In genomic region chr16:5306588-5307248, GRCm38 (mm10) we compare ENCODE assay signal across 8 mouse cellular contexts. TPM values are rescaled to one million over a fixed set of nuclear protein-coding genes. Genes with fewer than 3 reads are reported as not detected.
DNase-seq lines count a peak whose midpoint lies in the region; ATAC-seq lines count a peak whose summit lies in the region.

No protein-coding gene starts in this region.

- peak overlapping the region; percentile 49 for H3K9ac ChIP-seq in intestine, embryonic 15.5 days

- no peaks in the 10 kb centered on the region for H3K36me3 ChIP-seq in intestine, embryonic 15.5 days

- 2% methylated on average over 36 of the region's 36 CpGs for WGBS in intestine, embryonic 15.5 days

- peak; percentile 97 to 98 for DNase-seq in adrenal gland, adult 18-20 months (ENCODE audit: low spot score in 2 of 2)
- DNase-seq in embryo, embryonic 11 days, result peak; percentile 87
- peak; percentile 83 to 88 for DNase-seq in gastrocnemius, postnatal 36 days
- peak; percentile 80 to 91 for DNase-seq in left cerebral cortex, postnatal 14 days (ENCODE audit: low spot score in 2 of 2)
- DNase-seq in mesoderm, embryonic 11.5 days (ENCODE audit: low read depth, low spot score), result peak; percentile 85
- peak; percentile 86 for DNase-seq in right cerebral cortex, postnatal 25 days
- peak; percentile 81 to 89 for DNase-seq in urinary bladder, postnatal 36 days (ENCODE audit: low spot score in 2 of 2)

- peaks cover 5% of the 10 kb centered on the region; the same call in 1 of the 2 replicates for H3K4me1 ChIP-seq in intestine, embryonic 15.5 days (replicated peaks)

- no peaks in the 10 kb centered on the region for H3K9me3 ChIP-seq in intestine, embryonic 15.5 days

- H3K27me3 ChIP-seq in intestine, embryonic 15.5 days (replicated peaks), result peaks cover 12% of the 10 kb centered on the region

- no peak overlapping the region for H3K27ac ChIP-seq in intestine, embryonic 15.5 days

- intact Hi-C loops in gastrocnemius, postnatal 36 days (cut with DNase I), result loop anchor here (2.0 kb wide), 2 partner anchors 100 to 162 kb away; no protein-coding TSS in a partner anchor
- intact Hi-C loops in left cerebral cortex, postnatal 14 days (cut with DNase I), result loop anchor here (1.0 kb wide), 2 partner anchors 100 to 161 kb away; no protein-coding TSS in a partner anchor

- H3K4me3 ChIP-seq in intestine, embryonic 15.5 days (replicated peaks), result peak overlapping the region; percentile 41

- H3K4me2 ChIP-seq in intestine, embryonic 15.5 days (replicated peaks), result peak overlapping the region; percentile 86

- peak; percentile 90 for ATAC-seq in intestine, embryonic 15.5 days

RNA-seq across cellular contexts. Expression of gene Eef2kmt, which starts 50.9 kb away (rescaled TPM):
- total RNA-seq in adrenal gland, adult 18-20 months (2021), result 10 to 100 TPM; 19.4 to 20.8 TPM
- total RNA-seq in gastrocnemius, postnatal 36 days (2021), result 1 to 10 TPM; 6.3 to 6.8 TPM
- polyA plus RNA-seq in intestine, embryonic 15.5 days (2015; fragmentation: Nextera tagmentation; extraction: Ambion mirVana), result 30.4 and 38.4 TPM in 2 replicates
- total RNA-seq in left cerebral cortex, postnatal 14 days (2021), result 1 to 10 TPM; 3.7 to 4.2 TPM
